Mouse (Mus musculus) olfactory bulb, adult 2 months (tissue): ENCODE results near the gene Fbxl3.

Source experiments
- CTCF ChIP-seq: fragments of 200-500 bp; IDR thresholded peaks from 2 replicates; pipeline ENCODE4 v1.5.1; 2012; ENCODE audit warnings: low read depth, mild to moderate bottlenecking, low read length, moderate library complexity; ENCODE audit not compliant: insufficient read depth
- POLR2A ChIP-seq: fragments of 200-500 bp; IDR thresholded peaks from 2 replicates; pipeline ENCODE4 v1.6.1; 2012; ENCODE audit warnings: mild to moderate bottlenecking, low read depth, low read length, moderate library complexity; ENCODE audit not compliant: insufficient read depth

- TF ChIP-seq CTCF = no peak
- no peak for TF ChIP-seq POLR2A
Observed at GRCm38 (mm10) chr14:103096621-103097020, 2.7 kb downstream of the Fbxl3 start.
